Mouse (Mus musculus) Patski (cell line): ENCODE results near the gene Hnrnpa2b1. TPM values are rescaled to one million over a fixed set of nuclear protein-coding genes. Genes with fewer than 3 reads are reported as not detected.

Source experiments
- ATAC-seq: fragments of 100-300 bp; one replicate; pipeline ENCODE4 v1.8.0; 2021
- CTCF ChIA-PET: fragments of 350-600 bp; sonication (Branson Sonifier 250); formaldehyde crosslinking; loops from one replicate; lab custom pipeline; 2022; ENCODE audit warnings: inconsistent platforms; lab: Charles Lee
- POLR2A ChIA-PET: fragments of 350-600 bp; sonication (Branson Sonifier 250); formaldehyde crosslinking; loops from one replicate; lab custom pipeline; 2022; ENCODE audit warnings: antibody characterized with exemption, inconsistent platforms; lab: Charles Lee
- DNase-seq: peaks from one replicate; pipeline ENCODE4 v3.0.0-alpha.2; 2011; ENCODE audit warnings: low read depth, low spot score
- H3K27me3 ChIP-seq: fragments of 371-371 bp; one replicate; pipeline ENCODE4 v1.5.1; 2021
- CTCF ChIP-seq: fragments of 100-300 bp; IDR thresholded peaks from one replicate; pipeline ENCODE4 v1.5.1; 2021
- in situ Hi-C: fragments of 300-500 bp; cut with MboI; formaldehyde crosslinking; loops from 3 replicates; pipeline ENCODE4 v1.11.1; 2018; ENCODE audit warnings: low pct_unique_long_range_greater_than_20kb, mixed read lengths
- polyA plus RNA-seq: library from polyadenylated mRNA; unstranded; gene quantifications from one replicate; pipeline ENCODE4 v1.2.3, GENCODE M21; 2021

The Hnrnpa2b1 gene
- polyA plus RNA-seq, 1 experiment from 2014 or later: 1,173 TPM

DNA sequence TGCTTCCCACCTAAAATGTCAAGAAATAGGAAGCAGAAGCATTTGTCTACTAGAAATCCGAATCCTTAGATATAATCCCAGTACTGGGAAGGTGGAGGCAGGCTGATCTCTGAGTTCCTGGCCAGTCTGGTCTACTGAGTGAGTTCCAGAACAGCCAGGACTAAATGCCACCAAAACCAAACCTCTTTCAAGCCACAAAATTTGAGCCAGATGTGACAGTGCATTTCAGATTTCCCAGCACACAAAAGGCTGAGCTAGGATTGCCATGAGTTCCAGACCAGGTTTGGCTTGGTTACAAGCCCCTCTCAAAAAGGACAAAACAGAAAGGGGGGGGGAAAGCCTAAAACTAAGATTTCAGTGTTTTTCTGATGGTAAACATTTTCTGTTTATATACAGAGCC is 13.5 kb downstream of the Hnrnpa2b1 start:
- DNase-seq (no peak), ATAC-seq (no peak)
- TF ChIP-seq CTCF: no peak
- ChIA-PET POLR2A (interaction anchor here (0.8 to 1.3 kb wide), 2 partner anchors 12 to 15 kb away, joined by 4 to 5 read pairs; no protein-coding TSS in a partner anchor), CTCF (interaction anchor here (1.0 kb wide), 1 partner anchor 11 kb away, joined by 4 read pairs; no protein-coding TSS in a partner anchor)
- in situ Hi-C loops: no loop called here
- no peaks in the 10 kb centered on the region for H3K27me3 ChIP-seq

DNA sequence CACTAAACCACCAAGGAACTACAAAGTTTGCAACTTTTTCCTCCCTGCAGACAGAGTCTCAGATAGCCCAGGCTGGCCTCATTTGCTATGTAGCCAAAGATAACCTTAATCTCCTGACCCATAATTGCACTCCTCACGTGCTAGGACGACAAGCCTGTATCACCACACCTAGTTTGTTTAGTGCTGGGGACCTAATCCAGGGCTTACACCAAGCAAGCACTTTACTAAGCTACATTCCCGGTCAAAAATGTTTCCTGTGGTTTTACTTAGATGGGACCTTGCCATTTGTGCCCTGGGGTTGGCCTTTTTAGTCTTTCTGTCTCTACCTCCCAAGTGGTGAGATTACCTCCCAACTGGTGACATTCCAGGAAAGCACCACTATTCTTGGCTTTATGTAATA is 14.7 kb downstream of the Hnrnpa2b1 start:
- DNase-seq (no peak), ATAC-seq (no peak)
- no peaks in the 10 kb centered on the region for H3K27me3 ChIP-seq
- in situ Hi-C loops: no loop called here
- CTCF ChIA-PET: interaction anchor here (1.4 to 1.6 kb wide), 2 partner anchors 9 to 55 kb away, joined by 5 read pairs; no protein-coding TSS in a partner anchor
- no peak for TF ChIP-seq CTCF
- POLR2A ChIA-PET: interaction anchor here (0.6 to 2.1 kb wide), 2 partner anchors 11 to 18 kb away, joined by 3 to 6 read pairs; no protein-coding TSS in a partner anchor

DNA sequence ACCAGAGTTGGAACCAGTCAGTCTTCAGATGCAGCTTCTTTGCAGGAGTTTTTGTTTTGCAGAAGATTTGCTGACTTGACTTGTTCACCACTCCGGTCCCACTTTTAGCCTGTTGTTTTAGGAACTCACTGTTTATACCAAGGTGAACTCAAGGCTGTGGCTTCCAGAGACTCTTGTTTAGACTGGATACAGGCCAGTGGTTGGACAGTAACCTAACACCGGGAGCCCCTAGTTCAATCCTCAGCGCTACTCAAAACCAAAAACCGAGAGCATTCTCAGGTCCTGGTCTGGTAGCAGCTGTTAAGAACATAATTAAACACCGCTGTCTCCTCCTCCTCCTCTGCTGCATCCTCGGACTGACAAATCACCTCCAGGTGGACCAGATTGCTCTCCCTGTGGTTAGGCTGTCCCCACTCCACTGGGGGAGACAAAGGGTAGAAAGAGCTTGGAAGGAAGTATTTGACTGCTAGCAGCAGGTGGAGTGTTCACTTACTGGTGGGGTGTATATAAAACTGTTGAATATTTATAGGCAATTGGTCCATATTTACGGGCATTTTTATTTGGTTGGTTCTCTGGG is 16.7 kb downstream of the Hnrnpa2b1 start:
- no peak for TF ChIP-seq CTCF
- H3K27me3 ChIP-seq: no peaks in the 10 kb centered on the region
- in situ Hi-C loops: no loop called here
- ChIA-PET CTCF (interaction anchor here (1.6 kb wide), 1 partner anchor 10 kb away, joined by 4 read pairs; no protein-coding TSS in a partner anchor), POLR2A (interaction anchor here (2.1 kb wide), 1 partner anchor 16 kb away, joined by 6 read pairs; no protein-coding TSS in a partner anchor)
- DNase-seq (no peak), ATAC-seq (no peak)

DNA sequence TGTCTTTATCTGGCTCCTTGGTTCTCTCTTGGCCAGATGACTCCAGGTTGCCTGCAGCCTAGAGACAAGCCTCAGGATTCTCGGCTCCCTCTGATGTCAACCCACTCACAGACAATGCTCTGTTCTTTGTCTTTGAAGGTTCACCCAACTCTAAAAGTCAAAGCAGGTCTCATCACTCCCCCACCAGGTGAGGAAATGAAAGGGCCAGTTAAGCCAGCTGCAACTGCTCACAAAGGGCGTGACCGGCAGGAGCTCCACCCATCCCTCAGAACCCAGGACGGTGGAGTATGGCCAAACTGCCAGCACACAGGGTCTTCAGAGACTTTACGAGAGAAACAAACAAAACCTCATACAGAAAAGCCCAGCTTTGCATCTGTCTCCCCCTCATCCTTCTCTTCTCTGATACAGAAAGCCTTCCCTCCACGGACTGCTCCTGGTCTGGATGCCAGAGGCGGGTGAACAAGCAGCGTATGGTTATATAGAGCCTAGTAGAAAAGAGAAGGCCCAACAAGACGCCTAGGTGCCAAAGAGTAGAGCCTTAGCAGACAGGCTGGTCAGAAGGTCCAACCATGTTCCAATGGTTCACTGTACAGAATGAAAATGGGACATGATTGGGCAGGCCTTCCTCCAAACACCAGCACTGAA is 27.4 kb downstream of the Hnrnpa2b1 start:
- TF ChIP-seq CTCF: no peak
- CTCF ChIA-PET: interaction anchor here (1.8 kb wide), 1 partner anchor 10 kb away, joined by 4 read pairs; no protein-coding TSS in a partner anchor
- DNase-seq (no peak), ATAC-seq (no peak)
- no peaks in the 10 kb centered on the region for H3K27me3 ChIP-seq
- POLR2A ChIA-PET: no interaction called here
- in situ Hi-C loops: no loop called here

DNA sequence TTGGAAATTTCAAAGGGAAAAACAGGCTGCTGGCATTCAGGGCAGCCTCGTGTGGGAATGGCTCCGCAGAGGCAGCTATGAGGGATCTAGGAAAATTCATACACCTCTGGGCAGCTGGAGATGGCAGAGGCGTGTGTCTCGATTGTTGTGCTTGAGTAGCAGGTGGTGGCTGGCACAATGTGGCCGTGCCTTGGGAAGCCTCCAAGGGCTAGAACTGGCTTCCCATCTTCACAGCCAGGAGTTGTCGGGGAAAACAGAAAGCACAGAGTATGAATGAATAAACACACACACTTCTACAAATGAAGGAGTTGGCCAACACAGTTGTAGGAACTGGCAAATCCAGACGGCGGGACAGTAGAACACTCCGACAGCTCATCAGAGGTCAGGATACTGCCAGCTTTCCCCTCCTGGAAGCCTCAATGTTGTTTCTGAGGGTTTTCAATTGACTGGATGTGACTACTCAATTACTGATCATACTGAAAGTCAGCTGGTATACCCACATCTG is 30.8 kb downstream of the Hnrnpa2b1 start:
- ATAC-seq: no peak
- ChIA-PET CTCF (no interaction called here), POLR2A (no interaction called here)
- in situ Hi-C loops: no loop called here
- no peak for TF ChIP-seq CTCF
- H3K27me3 ChIP-seq: no peaks in the 10 kb centered on the region
- no peak for DNase-seq

DNA sequence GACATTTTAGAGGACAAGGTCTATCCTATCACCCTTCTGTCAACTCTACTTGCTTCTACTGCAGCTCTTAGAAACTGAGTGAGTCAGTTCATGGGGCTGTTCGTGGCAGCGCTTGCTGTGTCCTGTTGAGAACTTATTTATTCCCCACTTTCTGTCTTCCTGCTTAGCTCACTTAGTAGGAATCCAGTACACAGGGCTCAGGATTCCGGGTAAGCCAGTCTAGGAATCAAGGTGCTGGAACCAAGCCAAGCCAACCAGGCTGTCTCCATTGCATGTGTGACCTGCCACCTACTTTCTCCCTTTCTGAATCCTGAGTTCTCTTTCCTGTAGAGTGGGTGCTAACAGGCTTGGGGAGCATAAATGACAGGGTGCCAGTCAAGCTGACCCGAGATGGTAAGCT is 32.0 kb downstream of the Hnrnpa2b1 start:
- in situ Hi-C loops: no loop called here
- TF ChIP-seq CTCF: no peak
- DNase-seq (peak; percentile 73), ATAC-seq (peak; percentile 81)
- POLR2A ChIA-PET: interaction anchor here (1.0 to 1.3 kb wide), 2 partner anchors 16 to 31 kb away, joined by 3 to 6 read pairs; no protein-coding TSS in a partner anchor
- H3K27me3 ChIP-seq: peaks cover 2% of the 10 kb centered on the region
- CTCF ChIA-PET: interaction anchor here (1.3 kb wide), 1 partner anchor 54 kb away, joined by 5 read pairs; no protein-coding TSS in a partner anchor

DNA sequence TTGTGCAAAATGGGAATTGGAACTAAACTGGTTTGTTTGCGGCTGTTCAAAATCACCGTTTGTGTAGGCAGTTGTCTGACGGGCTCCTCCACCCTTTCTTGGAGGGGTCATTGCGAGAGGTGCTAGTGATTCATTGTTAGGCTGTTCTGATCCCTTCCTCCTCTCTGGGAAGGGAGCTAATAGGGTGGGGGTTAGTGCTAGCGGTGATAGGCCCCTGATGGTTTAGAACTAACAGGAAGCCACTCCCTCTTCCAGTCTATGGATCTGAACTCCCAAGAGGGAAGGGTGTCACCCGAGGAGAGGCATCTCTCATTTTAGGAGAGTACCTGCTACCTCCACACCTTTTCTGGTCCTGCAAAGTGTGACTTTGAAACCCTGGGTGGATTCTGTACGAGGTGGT is 35.4 kb downstream of the Hnrnpa2b1 start:
- no peak for ATAC-seq
- TF ChIP-seq CTCF: no peak
- no peak for DNase-seq
- H3K27me3 ChIP-seq: peaks cover 8% of the 10 kb centered on the region
- ChIA-PET CTCF (interaction anchor here (0.9 to 1.2 kb wide), 2 partner anchors 23 to 50 kb away, joined by 3 read pairs; no protein-coding TSS in a partner anchor), POLR2A (no interaction called here)
- in situ Hi-C loops: no loop called here

DNA sequence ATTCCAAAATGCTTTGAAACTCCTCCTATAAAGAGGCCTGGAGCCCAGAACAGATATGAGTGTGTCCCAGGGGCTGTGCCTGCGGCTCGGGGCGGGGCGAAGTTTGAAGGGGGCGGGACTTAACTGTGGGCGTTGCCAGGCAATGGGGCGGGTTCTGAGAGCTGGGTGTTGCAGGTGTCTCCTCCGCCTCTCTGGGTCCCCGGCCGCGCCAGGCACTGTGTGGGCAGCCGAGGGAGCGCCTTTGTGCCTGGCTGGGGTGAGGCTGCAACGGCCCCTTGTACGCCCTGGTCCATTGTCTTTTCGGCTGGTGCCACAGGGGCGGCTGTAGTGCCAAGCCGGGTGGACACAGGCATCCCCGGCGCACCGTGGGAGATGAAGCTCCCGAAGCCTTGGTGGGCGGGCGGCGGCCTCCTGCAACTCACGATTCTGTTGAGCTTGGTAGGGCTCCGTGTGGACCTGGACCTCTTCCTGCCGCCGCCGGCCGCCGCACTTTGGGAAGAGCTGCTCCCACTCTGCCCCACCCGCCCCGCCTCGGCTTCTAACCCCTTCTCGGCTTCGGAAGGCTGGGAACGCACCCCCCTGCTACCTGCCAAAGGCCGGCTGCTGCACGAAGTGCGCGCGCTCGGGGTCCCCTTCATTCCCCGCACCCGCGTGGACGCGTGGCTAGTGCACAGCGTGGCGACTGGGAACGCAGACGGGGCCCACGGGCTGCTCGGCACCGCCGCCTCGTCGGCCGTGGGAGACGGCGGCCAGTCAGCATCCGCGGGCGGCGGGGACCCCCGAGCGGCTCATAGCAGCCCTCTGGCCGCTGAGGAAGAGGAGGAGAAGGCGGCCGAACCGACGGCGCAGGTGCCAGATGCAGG is 36.9 kb downstream of the Hnrnpa2b1 start, which contains the start of gene Nfe2l3:
Nfe2l3 (plus strand) TSS at position 136 of the 863 bp plus-strand sequence.
- peaks cover 8% of the 10 kb centered on the region for H3K27me3 ChIP-seq
- in situ Hi-C loops: no loop called here
- ChIA-PET CTCF (no interaction called here), POLR2A (no interaction called here)
- no peak for TF ChIP-seq CTCF
- DNase-seq (no peak), ATAC-seq (peak; percentile 77)

DNA sequence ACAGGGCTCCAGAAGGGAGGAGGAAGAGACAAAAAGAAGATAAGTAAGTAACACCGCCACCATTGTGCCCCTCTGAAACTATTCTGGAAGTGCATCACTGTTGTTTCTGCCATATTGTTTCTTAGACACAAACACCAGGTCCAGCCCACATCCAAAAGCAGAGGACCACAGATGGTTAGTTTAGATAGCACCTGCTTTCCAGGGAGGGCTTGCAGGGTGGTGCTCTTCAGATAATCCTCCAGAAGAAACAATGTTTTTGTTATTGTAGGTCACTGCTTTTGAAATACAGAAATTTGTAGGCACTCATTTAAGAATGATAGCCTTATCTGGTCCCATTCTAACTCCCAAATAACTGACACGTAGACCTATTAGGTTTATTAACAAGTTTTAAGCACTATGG is 45.2 kb downstream of the Hnrnpa2b1 start:
- TF ChIP-seq CTCF: no peak
- H3K27me3 ChIP-seq: peaks cover 12% of the 10 kb centered on the region
- ChIA-PET CTCF (interaction anchor here (0.7 kb wide), 1 partner anchor 44 kb away, joined by 3 read pairs; no protein-coding TSS in a partner anchor), POLR2A (no interaction called here)
- no peak for DNase-seq
- ATAC-seq: no peak
- in situ Hi-C loops: no loop called here
